Comparison of ENCODE assay signal across 8 mouse cellular contexts in the genomic region with DNA sequence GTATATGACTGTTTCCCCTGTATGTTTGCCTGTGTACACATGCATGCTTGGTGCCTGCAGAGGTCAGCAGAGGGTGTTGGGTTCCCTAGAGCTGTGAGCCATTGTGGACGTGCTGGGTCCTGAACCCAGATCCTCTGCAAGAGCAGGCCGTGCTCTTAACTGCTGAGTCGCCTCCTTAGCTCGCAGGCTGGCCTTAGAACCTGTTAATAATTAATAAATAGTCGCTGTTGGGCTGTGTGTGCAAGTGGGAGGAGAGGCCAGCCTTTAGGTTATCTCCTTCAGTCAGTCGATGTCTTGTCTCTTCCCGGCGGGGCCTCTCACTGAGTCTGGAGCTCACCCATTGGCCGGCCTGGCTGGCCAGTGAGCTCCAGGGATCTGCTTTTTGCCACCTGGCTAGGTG. TPM values are rescaled to one million over a fixed set of nuclear protein-coding genes. Genes with fewer than 3 reads are reported as not detected.
DNase-seq lines count a peak whose midpoint lies in the region; ATAC-seq and TF ChIP-seq lines count a peak whose summit lies in the region.

No protein-coding gene starts in this region.

- no peaks in the 10 kb centered on the region for H3K27me3 ChIP-seq in heart, embryonic 13.5 days (replicated peaks)
- no peaks in the 10 kb centered on the region for H3K27me3 ChIP-seq in G1E (ENCODE audit: insufficient read depth, low read length)
- H3K27me3 ChIP-seq in intestine, embryonic 16.5 days (replicated peaks; ENCODE audit: control insufficient read depth, insufficient read depth, low read length) = no peaks in the 10 kb centered on the region
- H3K27me3 ChIP-seq in liver, embryonic 12.5 days (replicated peaks) = no peaks in the 10 kb centered on the region

- TF ChIP-seq CTCF in G1E (IDR thresholded peaks at IDR 0.05; ENCODE audit: low read depth, low read length) = no peak

- H3K4me1 ChIP-seq in heart, embryonic 13.5 days = peaks cover 78% of the 10 kb centered on the region
- peaks cover 85% of the 10 kb centered on the region for H3K4me1 ChIP-seq in G1E (ENCODE audit: insufficient read depth, low read depth, low read length)
- peaks cover 63% of the 10 kb centered on the region for H3K4me1 ChIP-seq in intestine, embryonic 16.5 days (ENCODE audit: control insufficient read depth, insufficient read depth, low read length)
- H3K4me1 ChIP-seq in liver, embryonic 12.5 days = peaks cover 86% of the 10 kb centered on the region

- H3K9me3 ChIP-seq in heart, embryonic 13.5 days = no peaks in the 10 kb centered on the region
- no peaks in the 10 kb centered on the region for H3K9me3 ChIP-seq in G1E (replicated peaks)
- H3K9me3 ChIP-seq in intestine, embryonic 16.5 days (ENCODE audit: control insufficient read depth, low read length) = no peaks in the 10 kb centered on the region
- no peaks in the 10 kb centered on the region for H3K9me3 ChIP-seq in liver, embryonic 12.5 days (replicated peaks)

- H3K4me2 ChIP-seq in heart, embryonic 13.5 days = peak overlapping the region; percentile 91
- peak overlapping the region; percentile 72 for H3K4me2 ChIP-seq in intestine, embryonic 16.5 days (ENCODE audit: low read depth, low read length)
- peak overlapping the region; percentile 87 for H3K4me2 ChIP-seq in liver, embryonic 12.5 days

- WGBS in heart, embryonic 13.5 days = 51% methylated on average over 9 of the region's 9 CpGs
- WGBS in intestine, embryonic 16.5 days = 48% methylated on average over 9 of the region's 9 CpGs
- 14% methylated on average over 9 of the region's 9 CpGs for WGBS in liver, embryonic 12.5 days (ENCODE audit: insufficient replicate concordance)

- H3K9ac ChIP-seq in heart, embryonic 13.5 days = peak overlapping the region; percentile 63
- peak overlapping the region; percentile 90 for H3K9ac ChIP-seq in intestine, embryonic 16.5 days (ENCODE audit: low read depth, low read length)
- peak overlapping the region; percentile 80 for H3K9ac ChIP-seq in liver, embryonic 12.5 days

- no peak for DNase-seq in heart, adult 18-20 months
- no peak for DNase-seq in G1E (ENCODE audit: low spot score)
- no peak for DNase-seq in adrenal gland, adult 2 months
- DNase-seq in layer of hippocampus, adult 18-20 months (ENCODE audit: low spot score in 2 of 2) = no peak
- DNase-seq in layer of hippocampus, adult 8-10 months (ENCODE audit: low spot score in 2 of 2) = no peak

- peak overlapping the region; percentile 17; the same call in 1 of the 2 replicates for H3K27ac ChIP-seq in heart, embryonic 13.5 days (replicated peaks)
- peak overlapping the region; percentile 97 for H3K27ac ChIP-seq in intestine, embryonic 16.5 days (ENCODE audit: low read length)
- peak overlapping the region; percentile 96 for H3K27ac ChIP-seq in liver, embryonic 12.5 days

- peaks cover 10% of the 10 kb centered on the region for H3K36me3 ChIP-seq in heart, embryonic 13.5 days
- peaks cover 69% of the 10 kb centered on the region for H3K36me3 ChIP-seq in G1E (replicated peaks)
- H3K36me3 ChIP-seq in intestine, embryonic 16.5 days (ENCODE audit: control insufficient read depth, insufficient read depth, low read length) = peaks cover 3% of the 10 kb centered on the region; the same call in 1 of the 2 replicates
- H3K36me3 ChIP-seq in liver, embryonic 12.5 days = peaks cover 39% of the 10 kb centered on the region

- peak overlapping the region; percentile 85 for H3K4me3 ChIP-seq in heart, embryonic 13.5 days
- H3K4me3 ChIP-seq in G1E (ENCODE audit: low read depth, low read length) = peak overlapping the region; percentile 75; the same call in 1 of the 2 replicates
- H3K4me3 ChIP-seq in intestine, embryonic 16.5 days (ENCODE audit: low read length) = peak overlapping the region; percentile 93
- H3K4me3 ChIP-seq in liver, embryonic 12.5 days = peak overlapping the region; percentile 79

- no peak for ATAC-seq in heart, embryonic 13.5 days (ENCODE audit: extremely low read depth, insufficient number of reproducible peaks, low FRiP score, low TSS enrichment)
- ATAC-seq in G1E (ENCODE audit: extremely low read depth, insufficient number of reproducible peaks, low FRiP score, poor library complexity, severe bottlenecking) = peak; percentile 12
- peak; percentile 32 for ATAC-seq in intestine, embryonic 16.5 days
- peak; percentile 54 for ATAC-seq in liver, embryonic 12.5 days

RNA-seq across cellular contexts. Expression of a gene that starts 3.0 kb away (rescaled TPM):
- polyA plus RNA-seq in heart, embryonic 13.5 days (2015; fragmentation: Nextera tagmentation; extraction: Ambion mirVana) = 74.6 and 85.2 TPM in 2 replicates
- 10 to 100 TPM; 71.6 to 77.3 TPM for total RNA-seq in heart, adult 18-20 months (2021)
- total RNA-seq in G1E (2014; fragmentation: Nextera tagmentation) = 13.8 and 21.1 TPM in 2 replicates
- 32.5 and 33.9 TPM in 2 replicates for total RNA-seq in G1E (2017)
- polyA plus RNA-seq in G1E (2012) = 13.9 and 14.8 TPM in 2 replicates
- 232 and 245 TPM in 2 replicates for polyA plus RNA-seq in intestine, embryonic 16.5 days (2015; fragmentation: Nextera tagmentation; extraction: Ambion mirVana)
- polyA plus RNA-seq in liver, embryonic 12.5 days (2016; fragmentation: Nextera tagmentation; extraction: Ambion mirVana) = 60.6 and 61.9 TPM in 2 replicates
- 100 to 1,000 TPM in 1 of 2 experiments, 10 to 100 TPM in 1; 63.4 to 125 TPM for total RNA-seq in adrenal gland, adult 2 months (2021)
- polyA plus RNA-seq in adrenal gland, adult 2 months (2012; rRNA removed) = 124 and 125 TPM in 2 replicates
- 10 to 100 TPM; 23.4 to 23.8 TPM for total RNA-seq in layer of hippocampus, adult 18-20 months (2021)
- 10 to 100 TPM; 21.5 to 26.5 (median 23.9) TPM for total RNA-seq in layer of hippocampus, adult 8-10 months (2022)

RNA-seq across cellular contexts. Expression of a gene that starts 3.3 kb away (rescaled TPM):
- 6.0 and 7.0 TPM in 2 replicates for polyA plus RNA-seq in heart, embryonic 13.5 days (2015; fragmentation: Nextera tagmentation; extraction: Ambion mirVana)
- 1 to 10 TPM in 1 of 2 experiments, under 1 TPM in 1; 0.72 to 1.6 TPM for total RNA-seq in heart, adult 18-20 months (2021)
- total RNA-seq in G1E (2014; fragmentation: Nextera tagmentation) (18.3 and 26.0 TPM in 2 replicates), G1E (2017) (10.8 and 16.1 TPM in 2 replicates)
- polyA plus RNA-seq in G1E (2012) = 13.5 and 21.7 TPM in 2 replicates
- polyA plus RNA-seq in intestine, embryonic 16.5 days (2015; fragmentation: Nextera tagmentation; extraction: Ambion mirVana) = 10.6 and 11.0 TPM in 2 replicates
- 7.7 and 8.2 TPM in 2 replicates for polyA plus RNA-seq in liver, embryonic 12.5 days (2016; fragmentation: Nextera tagmentation; extraction: Ambion mirVana)
- total RNA-seq in adrenal gland, adult 2 months (2021) = 10 to 100 TPM in 1 of 2 experiments, 1 to 10 TPM in 1; 8.8 to 17.8 TPM
- polyA plus RNA-seq in adrenal gland, adult 2 months (2012; rRNA removed) = 19.7 and 22.5 TPM in 2 replicates
- 1 to 10 TPM; 4.0 to 6.0 TPM for total RNA-seq in layer of hippocampus, adult 18-20 months (2021)
- 1 to 10 TPM; 3.7 to 5.2 (median 4.5) TPM for total RNA-seq in layer of hippocampus, adult 8-10 months (2022)

RNA-seq across cellular contexts. Expression of a gene that starts 58.3 kb away (rescaled TPM):
- 95.2 and 103 TPM in 2 replicates for polyA plus RNA-seq in heart, embryonic 13.5 days (2015; fragmentation: Nextera tagmentation; extraction: Ambion mirVana)
- 10 to 100 TPM; 77.1 to 83.0 TPM for total RNA-seq in heart, adult 18-20 months (2021)
- total RNA-seq in G1E (2014; fragmentation: Nextera tagmentation) (53.9 and 57.2 TPM in 2 replicates), G1E (2017) (68.2 and 70.6 TPM in 2 replicates)
- 65.0 and 68.9 TPM in 2 replicates for polyA plus RNA-seq in G1E (2012)
- 75.7 and 83.4 TPM in 2 replicates for polyA plus RNA-seq in intestine, embryonic 16.5 days (2015; fragmentation: Nextera tagmentation; extraction: Ambion mirVana)
- polyA plus RNA-seq in liver, embryonic 12.5 days (2016; fragmentation: Nextera tagmentation; extraction: Ambion mirVana) = 35.6 TPM in 2 replicates
- total RNA-seq in adrenal gland, adult 2 months (2021) = 100 to 1,000 TPM in 1 of 2 experiments, 10 to 100 TPM in 1; 87.7 to 107 TPM
- polyA plus RNA-seq in adrenal gland, adult 2 months (2012; rRNA removed) = 61.6 and 71.6 TPM in 2 replicates
- total RNA-seq in layer of hippocampus, adult 18-20 months (2021) = 100 to 1,000 TPM; 682 to 695 TPM
- 100 to 1,000 TPM; 630 to 651 (median 634) TPM for total RNA-seq in layer of hippocampus, adult 8-10 months (2022)

Comparison
In these comparisons a context has a peak if more than half of its experiments do, and no peak if none do; other contexts are left out.
1. H3K27ac ChIP-seq: peak in every context shown above with its lines; median percentile 97 in intestine, embryonic 16.5 days; 96 in liver, embryonic 12.5 days; 17 in heart, embryonic 13.5 days.
2. RNA of a gene that starts 58.3 kb away (total RNA-seq): 682 to 695 TPM in layer of hippocampus, adult 18-20 months and 630 to 651 TPM in layer of hippocampus, adult 8-10 months; 87.7 to 107 TPM in adrenal gland, adult 2 months, 77.1 to 83.0 TPM in heart, adult 18-20 months and 53.9 to 70.6 TPM in G1E; every median in the first group is over 4 times any median in the second.
3. Peak in every context shown above with its lines, with median percentiles within 50 percentile points of each other: H3K4me2 ChIP-seq, H3K4me3 ChIP-seq and H3K9ac ChIP-seq.